Mouse (Mus musculus) frontal cortex, postnatal 25 days (tissue): ENCODE results near the gene Tcn2.
A peak's percentile ranks its signal among the peaks of the same experiment; 100 is the strongest.
"Not testable (repeated sequence)": the region's sequence is repeated elsewhere in the genome, so short reads cannot be mapped to it uniquely, and the experiment has no call there.

ENCODE experiments used
- DNase-seq, 2 experiments: peaks; one replicate each; pipeline ENCODE4 v3.0.0; 2022; ENCODE audit warnings: low spot score in 2 of 2

Gene Tcn2

DNA sequence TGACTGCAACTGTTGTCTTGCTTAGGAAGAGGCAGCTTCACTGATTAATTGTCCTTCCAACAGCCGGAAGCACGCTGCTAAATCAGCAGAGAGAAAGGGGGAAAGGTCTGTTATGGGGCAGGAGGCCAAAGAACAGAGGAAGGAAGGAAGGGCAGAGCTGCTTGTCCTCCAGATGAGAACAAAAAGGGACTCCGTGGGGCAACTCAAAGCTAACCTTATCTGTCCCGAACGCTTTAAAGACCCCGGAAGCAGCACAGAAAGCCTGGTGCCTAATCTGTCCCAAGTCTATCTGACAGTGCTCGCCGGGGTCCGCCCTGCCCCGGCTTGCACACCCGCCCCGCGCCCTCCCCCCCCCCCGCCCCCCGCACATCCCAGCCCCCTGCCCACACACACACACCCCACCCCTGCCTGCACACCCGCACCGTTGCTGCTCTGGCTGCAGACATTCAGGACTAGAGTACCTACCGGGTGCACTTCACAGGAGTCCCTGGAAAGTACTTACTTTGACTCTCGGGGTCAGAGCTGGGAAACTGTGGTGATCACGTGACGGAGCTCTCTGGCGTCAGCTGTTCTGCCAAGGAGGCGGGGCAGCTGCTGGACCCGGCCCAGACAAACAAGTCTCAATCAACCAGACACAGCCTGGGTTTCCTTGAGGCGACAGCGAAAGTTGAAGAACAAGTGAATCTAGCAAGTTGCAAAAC is at the start of gene Tcn2:
Gene Tcn2, minus strand, starts transcription at position 649 of the 701 bp plus-strand sequence.
- DNase-seq: no peak

DNA sequence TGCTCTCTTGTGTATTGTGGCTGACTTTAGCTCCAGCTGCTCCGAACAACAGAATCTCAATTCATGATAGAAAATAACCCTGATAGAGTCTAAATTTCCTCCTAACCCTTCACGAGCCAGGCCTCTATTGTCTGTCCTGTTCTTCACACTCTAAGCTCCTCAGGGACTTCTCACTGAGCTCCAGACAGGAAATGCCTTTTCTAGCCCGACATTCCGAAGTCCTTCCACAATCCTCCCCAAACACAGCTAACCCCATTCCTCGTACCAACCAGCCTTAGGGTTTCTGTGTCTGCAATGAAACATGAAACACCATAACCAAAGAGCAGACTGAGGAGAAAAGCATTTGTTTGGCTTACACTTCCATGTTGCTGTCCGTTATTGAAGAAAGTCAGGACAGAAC is 49.6 kb upstream of the Tcn2 start:
- DNase-seq: no peak

DNA sequence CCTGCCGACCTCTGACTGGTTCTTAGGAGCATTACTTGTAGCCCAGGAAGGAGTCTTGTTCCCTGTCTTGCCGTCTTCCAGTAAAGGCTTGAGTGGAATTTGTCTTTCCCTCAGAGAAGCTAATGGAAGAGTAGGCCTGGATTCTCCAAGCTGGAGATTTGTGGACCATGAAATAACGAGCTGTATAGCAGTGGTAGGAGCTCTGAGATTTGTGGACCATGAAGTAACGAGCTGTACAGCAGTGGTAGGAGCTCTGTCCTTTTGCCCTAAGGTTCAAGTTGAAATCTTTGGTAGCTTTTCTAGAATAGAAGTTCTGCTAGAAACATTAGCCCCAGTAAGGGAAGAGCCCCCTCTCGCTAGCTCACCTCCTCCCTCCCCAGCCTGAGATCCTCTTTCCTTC is 46.5 kb upstream of the Tcn2 start:
- no peak for DNase-seq

DNA sequence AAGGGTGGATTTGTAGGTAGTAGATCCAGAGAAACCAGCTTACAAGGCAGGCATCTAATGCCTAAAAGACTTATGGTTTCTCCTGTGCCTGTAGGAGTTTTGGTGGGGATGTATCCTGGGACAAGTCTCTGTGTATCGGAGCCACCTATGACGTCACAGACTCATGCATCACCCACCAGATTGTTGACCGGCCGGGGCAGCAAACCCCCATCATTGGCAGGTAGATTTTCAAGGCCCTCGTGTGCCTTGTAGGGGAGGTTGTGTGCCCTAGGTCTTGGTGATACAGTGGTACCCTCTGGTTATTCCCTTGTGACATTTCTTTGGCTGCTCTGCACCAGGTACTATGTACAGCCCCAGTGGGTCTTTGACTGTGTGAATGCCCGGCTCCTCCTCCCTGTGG is 44.7 kb upstream of the Tcn2 start, which contains the start of gene 4930556J24Rik:
Gene 4930556J24Rik, minus strand, starts transcription at position 101 of the 400 bp plus-strand sequence.
- DNase-seq: no peak

DNA sequence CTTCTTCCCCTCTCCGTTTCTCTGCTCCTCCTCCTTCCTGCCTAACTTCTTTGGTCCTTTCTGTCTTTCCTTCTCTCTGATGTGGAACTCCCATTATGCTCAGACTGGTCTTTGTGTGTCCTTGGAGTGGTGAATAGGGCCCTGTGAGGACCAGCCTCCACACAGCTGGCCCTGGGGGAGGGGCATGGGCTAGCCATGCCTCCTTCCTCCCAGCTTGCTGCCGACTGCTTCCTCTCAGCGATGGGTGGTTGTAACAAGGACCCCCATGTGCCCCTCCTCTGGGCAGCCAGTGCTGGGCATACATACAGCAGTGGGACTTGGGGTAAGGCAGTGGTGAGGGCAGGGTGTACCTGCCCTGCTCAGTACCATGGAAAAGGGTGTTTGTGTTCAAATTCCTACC is 42.4 kb upstream of the Tcn2 start:
- no peak for DNase-seq

DNA sequence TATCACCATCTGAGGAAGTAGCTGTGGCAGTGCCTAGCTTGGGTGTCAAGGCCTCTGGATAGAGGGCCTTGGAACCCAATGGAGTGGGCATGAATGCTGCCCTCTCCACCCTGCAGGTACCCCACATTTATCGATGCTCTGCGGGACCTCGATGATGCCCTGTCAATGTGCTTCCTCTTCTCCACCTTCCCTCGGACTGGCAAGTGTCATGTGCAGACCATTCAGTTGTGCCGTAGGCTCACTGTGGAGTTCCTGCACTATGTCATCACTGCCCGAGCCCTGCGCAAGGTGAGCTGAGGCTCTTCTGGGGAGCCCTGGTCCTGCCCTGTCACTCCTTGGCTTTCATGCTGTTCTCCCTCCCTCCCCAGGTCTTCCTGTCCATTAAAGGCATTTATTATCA is 41.1 kb upstream of the Tcn2 start:
- DNase-seq: no peak

DNA sequence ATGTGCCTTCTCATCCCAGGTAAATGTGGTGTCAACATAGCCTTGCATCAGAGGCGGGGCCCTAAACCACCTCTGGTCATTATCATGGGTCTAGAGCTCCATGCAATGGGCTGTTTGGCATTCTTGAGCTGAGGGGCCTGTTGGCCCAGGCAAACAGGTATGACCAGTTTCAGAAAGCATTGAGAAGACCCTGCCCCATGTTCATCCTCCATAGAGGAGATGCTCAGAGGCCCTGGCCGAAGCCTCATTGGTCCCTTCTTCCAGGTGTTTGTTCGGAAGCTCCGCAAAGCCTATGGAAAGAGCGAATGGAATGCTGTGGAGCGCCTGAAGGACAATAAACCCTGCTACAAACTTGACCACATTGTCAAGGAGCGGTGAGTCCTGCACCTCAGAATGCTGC is 38.4 kb upstream of the Tcn2 start:
- DNase-seq: peak in 1 of 2 experiments; percentile 3

DNA sequence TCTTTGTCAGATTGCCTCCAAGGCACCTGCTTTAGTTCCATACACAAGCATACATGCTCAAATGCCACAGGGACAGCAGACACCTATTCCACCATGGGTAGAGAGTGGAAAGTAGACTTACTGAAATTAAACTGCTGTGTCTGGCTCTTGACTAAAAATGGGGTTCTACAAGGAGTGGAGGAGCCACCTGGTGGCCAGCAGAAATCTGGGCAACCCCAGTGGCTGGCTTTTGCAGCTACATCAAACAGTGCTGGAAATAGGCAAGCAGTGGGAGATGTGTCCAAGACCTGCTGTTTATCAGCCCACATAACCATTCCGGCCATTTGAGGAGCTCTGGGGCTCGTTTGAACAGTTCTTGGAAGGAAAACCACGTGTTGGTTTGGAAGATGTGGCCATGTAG is 37.9 kb upstream of the Tcn2 start:
- DNase-seq: peak in 1 of 2 experiments; percentile 8

DNA sequence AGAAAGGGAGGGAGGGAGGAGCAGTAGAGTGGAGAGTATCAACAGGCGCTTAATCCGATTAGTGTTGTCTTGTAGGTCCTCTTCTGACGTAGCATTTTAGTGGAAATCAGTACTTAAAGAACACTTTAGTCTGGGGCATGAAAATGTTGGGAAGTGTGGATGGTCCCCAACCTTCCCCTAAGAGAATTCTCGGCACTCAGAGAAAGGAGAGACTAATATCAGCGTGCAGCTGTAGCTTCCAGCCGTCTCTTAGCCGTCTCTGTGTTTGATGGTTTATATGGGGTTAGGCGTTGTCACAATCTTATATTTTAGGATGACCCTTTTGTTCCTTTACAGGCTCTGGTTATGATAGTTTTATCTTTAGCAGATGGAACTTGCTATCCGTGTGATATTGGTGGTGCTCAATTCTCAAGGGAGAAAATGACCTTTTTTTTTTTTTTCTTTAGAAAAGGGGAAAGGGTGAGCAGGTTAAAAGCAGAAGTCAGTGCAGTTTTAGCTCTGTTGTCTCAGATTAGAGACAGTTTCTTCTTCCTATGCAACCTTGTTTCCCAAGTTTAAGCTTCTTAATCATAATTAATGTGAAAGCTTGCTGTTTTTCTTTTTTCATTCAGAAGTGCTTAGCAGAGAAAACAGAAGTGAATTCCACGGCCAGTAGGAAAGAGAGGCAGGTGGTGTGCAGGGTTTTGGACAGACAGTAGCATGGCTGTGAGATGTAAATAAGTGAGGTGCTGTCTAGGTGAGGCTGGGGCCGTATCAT is 32.6 kb upstream of the Tcn2 start:
- no peak for DNase-seq

DNA sequence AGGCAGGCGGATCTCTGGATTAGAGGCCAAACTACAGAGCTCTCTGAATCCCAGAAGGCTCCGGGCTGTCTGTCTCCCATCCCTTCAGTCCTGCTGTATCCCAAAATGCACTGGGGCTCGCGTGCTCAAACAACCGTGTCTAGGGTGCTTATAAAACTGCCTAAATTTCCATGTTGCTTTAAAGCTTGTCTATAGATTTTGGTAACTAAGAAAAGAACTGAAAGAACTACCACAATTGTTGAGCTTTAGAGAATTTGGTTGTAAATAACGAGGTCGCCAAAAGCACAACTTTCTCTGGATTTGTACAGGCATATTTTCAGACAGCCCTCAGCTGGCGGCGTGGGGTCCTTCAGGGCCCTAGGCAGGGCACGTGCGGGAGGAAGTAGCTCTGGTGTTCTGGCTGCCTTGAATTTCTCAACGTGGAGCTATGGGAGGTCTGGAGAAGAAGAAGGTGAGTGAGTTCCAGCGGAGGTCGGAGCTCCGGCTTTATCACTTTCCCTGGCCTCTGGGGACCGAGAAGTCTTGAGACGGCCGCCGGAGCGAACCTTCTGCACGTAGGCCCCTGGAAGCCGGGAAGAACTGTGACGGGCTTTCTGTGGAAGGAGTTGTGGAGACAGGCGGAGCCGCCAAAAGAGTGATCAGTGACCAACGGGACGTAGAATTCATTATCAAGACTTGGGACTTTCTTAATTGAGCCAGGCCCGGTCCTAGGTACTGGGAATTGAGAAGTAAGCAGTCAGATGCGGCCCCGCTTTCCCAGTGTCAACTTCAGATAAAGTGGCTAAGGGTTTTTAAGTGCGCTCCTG is 31.9 kb upstream of the Tcn2 start, which contains the start of gene Pes1:
Gene Pes1, plus strand, starts transcription at position 366 of the 806 bp plus-strand sequence.
- DNase-seq: peak; percentile 75

DNA sequence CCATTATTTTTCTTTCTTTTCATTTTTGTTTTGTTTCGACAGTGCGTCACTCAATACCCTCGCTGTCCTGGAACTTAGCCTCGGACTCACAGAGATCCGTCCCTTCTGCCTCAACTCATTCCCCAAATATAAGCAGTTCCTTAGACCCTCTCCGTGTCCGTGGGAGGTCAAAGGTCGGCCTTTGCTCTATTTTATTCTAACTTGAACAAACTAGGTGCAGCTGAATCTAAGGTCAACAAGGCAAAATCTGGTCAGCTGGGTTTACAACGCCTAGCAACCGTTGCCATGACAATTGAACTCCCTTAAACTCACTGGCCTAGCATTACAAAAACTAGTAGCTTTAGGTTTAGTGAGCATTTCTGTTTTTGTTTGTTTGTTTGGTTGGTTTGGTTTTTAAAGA is 31.2 kb upstream of the Tcn2 start:
- DNase-seq: no peak

DNA sequence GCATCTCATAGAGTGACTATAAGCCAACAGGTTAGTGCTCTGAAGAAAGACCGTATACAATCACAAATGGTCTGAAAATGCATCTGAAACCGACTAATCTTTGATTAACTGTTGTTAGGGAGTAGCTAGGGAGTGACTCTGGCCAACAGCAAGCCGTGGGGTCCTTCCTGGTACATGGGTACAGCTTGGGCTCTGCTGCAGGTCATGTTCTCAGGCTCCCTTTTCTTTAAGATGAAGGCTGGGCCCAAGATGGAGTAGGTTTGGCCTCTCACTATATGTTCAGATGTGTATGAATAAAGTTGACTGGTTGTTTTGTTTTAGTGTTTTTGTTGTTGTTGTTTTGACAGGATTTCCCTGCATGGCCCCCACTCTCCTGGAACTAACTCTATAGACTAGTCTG is 29.8 kb upstream of the Tcn2 start:
- DNase-seq: no peak

DNA sequence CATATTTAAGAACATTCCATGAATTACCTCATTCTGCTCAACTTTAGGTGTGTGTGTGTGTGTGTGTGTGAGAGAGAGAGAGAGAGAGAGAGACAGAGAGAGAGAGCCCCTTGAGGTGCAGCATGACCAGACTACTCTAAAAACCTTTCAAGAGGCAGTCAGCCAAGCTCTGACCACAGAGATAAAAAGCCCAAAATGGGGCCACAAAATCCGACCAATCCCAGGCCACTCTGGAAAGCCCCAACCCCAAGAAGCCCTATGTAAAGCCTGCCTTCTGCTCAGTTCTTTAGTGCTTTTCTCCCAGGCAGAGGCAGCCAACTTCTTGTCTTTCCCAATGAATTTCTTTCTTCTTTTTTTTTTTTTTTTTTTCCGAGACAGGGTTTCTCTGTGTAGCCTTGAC is 28.9 kb upstream of the Tcn2 start:
- no peak for DNase-seq

DNA sequence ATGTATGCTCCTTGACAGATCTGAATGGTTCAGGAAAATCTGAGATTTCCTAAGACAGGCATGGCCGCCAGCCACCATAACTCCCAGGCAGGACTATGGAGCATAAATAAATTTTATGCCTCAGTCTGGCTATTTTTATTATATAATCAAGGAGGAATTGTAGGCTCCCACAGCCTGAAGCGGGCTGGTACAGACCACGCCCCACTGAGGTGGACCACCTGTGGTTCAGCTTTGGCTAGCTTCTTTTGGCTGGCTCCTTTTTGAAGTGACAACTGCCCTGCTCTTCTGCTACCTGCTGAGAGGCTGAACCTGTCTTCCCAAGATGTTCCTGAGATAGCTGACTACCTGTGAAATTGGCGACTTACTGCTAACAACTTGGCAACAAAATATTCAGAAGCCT is 23.4 kb upstream of the Tcn2 start:
- DNase-seq: not testable (repeated sequence)

DNA sequence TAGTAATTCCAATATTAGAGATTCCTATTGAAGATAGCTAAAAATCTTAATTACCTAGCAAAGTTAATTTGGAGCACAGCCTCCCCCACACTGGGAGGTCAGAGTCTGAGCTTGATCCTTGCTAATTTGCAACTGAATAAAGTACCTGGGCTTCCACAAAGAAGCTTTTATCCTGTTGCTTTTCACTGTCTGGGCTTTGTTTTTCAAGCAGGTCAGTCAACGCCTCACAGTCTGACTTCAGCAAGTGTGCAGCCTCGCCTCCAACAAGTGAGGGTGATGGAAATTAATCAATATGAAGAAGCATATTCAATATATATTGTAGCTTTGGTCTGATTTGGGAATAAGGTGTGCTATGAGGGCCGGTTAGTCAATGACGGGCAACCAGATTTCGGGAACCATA is 22.9 kb upstream of the Tcn2 start:
- not testable (repeated sequence) for DNase-seq

DNA sequence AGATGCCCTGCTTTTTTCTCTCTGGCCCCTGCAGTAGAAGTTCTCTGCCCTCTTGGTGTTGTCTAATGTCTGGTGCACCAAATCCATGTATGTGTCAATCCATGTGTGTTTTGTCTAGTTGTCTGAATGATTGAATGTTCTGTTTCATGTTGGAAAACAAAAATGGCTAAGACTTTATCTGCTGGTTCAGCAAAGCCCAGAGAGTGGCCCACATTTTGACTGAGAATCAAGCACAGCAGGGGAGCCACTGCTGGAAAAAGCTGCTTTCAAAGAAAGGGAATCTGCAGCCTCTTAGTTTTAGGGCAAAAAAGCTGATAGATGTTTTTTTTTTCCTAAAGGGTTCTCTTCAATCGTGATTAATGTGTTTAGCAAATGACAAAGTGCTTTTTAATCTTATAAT is 14.4 kb upstream of the Tcn2 start:
- no peak for DNase-seq

DNA sequence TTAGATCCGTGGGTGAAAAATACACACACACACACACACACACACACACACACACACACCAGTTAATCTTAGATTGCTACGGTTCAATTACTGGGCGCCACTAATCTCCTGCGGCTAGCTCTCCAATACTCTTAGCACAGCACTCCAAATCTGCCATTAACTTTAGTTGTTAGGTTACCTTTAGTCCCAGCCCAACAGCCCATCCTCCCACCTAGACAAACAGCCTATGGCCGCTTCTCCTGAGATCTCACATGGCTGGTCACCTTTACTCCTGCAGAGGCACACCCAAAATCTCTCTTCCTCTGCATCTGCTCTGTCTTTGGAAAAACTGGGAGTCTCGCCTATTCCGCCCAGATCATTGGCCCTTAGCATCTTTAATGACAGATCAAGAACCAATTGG is 9.4 kb upstream of the Tcn2 start:
- no peak for DNase-seq

DNA sequence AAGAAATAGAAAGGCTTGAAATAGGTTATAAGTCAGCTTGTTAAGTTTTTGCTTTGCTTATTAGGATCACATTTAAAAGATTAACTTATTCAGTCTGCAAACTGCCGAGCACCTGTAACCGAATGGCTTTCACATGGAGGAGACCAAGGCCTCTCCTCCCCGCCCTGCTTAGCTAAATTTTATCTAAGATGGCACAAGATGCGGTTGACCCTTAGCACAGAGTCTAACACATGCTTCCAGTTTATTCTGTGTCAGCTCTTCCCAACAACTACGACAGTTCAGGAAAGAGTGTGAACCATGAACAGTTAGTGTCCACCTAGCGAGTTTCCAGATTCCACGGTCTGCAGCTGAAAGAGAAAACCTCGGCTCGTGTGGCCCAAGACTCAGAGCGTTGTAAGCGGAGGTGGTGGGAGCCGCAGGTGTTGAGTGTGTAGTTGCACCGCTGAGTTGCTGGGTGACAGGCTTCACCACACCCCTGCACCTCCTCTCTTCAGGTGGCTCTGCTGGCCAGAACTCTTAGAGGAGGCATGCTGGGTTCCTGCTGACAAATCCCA is 5.4 kb upstream of the Tcn2 start:
- DNase-seq: no peak

DNA sequence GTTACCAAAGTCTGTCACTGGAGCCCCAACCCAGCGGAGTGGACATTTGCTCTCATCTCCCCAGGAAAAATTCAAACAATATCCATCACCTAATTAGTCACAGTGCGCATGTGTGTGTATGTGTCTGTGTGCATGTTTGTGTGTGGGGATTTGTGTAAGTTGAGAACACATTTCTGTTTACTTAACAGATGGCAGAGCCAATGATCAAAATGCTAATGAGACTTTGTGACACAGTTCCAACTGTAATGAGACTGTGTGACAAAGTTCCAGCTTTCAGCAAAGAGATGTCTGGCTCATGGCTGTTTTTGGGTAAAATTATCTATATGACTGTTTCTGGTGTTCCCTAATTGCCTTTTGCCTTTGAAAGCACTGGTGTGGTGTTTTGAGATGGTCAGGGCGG is 4.4 kb upstream of the Tcn2 start:
- DNase-seq: no peak

DNA sequence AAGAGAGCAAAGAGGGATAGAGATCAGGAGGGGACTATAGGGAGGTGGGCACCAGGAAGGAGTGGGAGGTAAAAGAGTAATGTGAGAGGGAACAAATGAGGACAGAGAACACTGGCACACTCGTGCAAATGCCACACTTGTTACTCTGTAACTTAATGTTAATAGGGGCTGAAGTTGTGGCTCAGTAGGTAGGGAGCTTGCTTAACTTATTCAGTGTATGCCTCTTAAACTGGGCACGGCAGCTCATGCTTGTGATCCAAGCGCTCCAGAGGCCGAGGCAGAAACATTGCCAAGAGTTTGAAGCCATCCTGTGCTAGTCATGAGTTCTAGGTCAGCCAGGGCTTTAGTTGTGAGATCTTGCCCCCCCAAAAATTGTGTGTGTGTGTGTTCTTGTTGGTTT is 3.2 kb upstream of the Tcn2 start:
- DNase-seq: no peak

DNA sequence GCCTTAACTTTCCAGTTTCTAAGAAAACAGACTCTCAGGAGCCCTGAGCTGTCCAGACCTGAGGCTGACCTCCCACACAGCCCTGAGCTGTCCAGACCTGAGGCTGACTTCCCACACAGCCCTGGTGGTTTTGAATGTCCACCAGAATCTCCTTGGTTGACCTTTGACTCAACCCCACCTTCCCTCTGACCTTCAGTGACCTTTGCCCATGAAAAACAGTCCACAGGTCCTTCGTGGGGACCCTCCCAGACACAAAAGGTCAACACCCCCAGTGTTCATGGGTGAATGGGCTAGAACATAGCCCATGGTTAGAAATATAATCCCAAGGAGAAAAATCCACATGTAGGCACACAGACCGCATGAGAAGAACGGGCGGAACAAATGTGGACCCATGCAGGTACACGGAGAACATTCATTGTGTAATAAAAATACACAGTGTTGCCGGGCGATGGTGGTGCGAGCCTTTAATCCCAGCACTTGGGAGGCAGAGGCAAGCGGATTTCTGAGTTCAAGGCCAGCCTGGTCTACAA is 1.9 kb upstream of the Tcn2 start:
- no peak for DNase-seq

DNA sequence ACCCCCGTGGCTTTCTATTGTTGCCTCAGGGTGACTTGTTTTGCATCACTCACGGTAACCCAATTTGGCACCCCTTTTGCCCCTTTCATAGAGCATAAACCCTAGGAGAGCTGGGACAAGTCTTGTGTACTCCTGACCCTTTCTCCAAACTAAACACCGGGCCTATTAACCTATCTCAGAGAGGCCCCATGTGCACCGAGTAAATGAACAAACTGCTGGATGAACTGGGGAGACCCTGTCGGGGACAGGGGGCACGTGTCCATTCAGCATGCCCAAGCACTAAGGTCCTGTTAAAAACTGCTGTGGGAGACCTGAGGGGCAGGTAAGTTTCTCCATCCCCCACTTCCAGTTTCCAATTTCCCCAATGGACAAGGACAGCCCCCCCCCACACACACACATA is 1.0 kb downstream of the Tcn2 start:
- no peak for DNase-seq
